Mouse (Mus musculus): ENCODE measurements around the gene Lrba. TPM values are rescaled to one million over a fixed set of nuclear protein-coding genes. Genes with fewer than 3 reads are reported as not detected.

Gene Lrba
- total RNA-seq, 1 experiment from 2014 or later = 33.8 TPM

GRCm38 (mm10) chr3:86774566-86775443 lies 550.3 kb downstream of the Lrba start:
- ATAC-seq (replicated peaks; ENCODE audit: low read depth, poor library complexity, severe bottlenecking) = peak; percentile 92

GRCm38 (mm10) chr3:86775444-86775828 lies 551.0 kb downstream of the Lrba start:
- no peak for ATAC-seq (replicated peaks; ENCODE audit: low read depth, poor library complexity, severe bottlenecking)

DNA sequence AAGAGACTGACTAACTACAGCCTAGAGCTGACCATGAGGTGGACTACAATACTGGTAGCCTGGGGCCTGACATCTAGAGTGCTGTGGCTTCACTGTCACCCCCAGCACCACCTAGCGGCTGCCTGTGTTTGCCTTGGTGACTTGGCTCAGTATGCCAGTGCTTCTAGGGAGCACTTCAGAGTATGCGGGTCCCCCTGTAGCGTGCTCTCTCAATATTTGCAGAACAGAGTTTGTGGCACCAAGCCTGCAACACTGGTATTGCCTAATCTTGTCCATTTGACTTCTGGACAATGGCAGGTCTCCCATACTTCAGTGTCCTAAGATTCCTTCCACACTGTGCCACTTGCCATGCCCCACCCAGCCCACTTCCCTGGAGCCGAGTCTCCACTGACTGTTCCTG lies 555.2 kb downstream of the Lrba start:
- ATAC-seq (replicated peaks; ENCODE audit: low read depth, poor library complexity, severe bottlenecking) = no peak

- ATAC-seq (replicated peaks; ENCODE audit: low read depth, poor library complexity, severe bottlenecking) = no peak
These were observed 559.6 kb downstream of the Lrba start for GRCm38 (mm10) chr3:86784051-86784450.

GRCm38 (mm10) chr3:86784930-86785329 lies 560.5 kb downstream of the Lrba start:
- no peak for ATAC-seq (replicated peaks; ENCODE audit: low read depth, poor library complexity, severe bottlenecking)

DNA sequence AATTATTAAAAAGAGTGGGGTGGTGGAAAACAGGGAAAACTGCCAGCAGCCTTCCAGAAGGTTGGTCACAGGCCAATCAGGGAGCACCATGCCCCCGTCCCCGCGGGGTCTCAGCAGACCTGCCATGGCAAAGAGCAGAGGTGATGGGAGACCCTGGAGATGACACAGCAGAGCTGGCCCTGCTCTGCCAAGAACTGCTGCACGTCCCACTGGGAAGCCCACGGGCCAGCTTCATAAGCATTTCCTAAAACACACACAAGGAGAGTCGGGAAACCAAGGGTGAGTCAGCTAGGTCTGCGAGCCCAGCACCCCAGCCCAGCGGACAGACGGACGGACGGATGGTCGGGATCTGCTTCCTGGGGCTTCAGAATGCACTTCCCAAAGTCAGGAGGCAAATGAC lies 561.8 kb downstream of the Lrba start:
- no peak for ATAC-seq (replicated peaks; ENCODE audit: low read depth, poor library complexity, severe bottlenecking)

GRCm38 (mm10) chr3:86786845-86787351 lies 562.4 kb downstream of the Lrba start:
- ATAC-seq (replicated peaks; ENCODE audit: low read depth, poor library complexity, severe bottlenecking) = no peak

DNA sequence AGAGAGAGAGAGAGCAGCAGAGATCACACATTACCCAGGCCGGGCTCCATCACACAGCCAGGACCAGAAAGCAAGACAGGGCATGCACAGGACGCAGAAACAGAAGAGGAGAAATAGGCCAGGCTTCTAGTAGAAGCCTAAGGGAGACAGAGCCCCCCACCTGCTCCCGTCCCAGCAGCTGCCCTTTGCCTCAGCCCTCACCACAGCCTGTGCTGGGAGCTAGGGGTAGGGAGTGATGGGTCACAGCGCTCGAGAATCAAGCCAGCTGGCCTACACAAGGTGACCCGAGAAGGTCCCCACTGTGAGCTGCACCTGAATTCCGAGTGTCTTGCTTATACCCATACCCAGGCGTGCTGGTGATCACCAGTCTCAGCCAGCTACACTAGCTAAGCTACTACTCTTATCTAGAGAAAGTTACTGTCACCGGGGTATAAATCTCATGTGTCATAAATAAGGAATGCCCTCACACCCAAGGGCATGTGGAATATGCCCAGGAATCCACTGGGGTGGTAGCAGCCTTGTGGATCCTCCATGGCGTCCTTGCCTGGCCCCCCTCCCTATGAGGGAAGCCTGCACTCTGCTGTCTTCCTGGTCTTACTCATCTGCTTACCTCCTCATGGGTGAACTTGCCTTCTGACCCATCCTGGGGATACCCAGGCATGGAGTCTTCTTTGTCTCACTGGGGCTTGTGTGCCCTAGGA lies 563.1 kb downstream of the Lrba start:
- no peak for ATAC-seq (replicated peaks; ENCODE audit: low read depth, poor library complexity, severe bottlenecking)

- peak; percentile 78 for ATAC-seq (replicated peaks; ENCODE audit: low read depth, poor library complexity, severe bottlenecking)
These were observed 564.2 kb downstream of the Lrba start for GRCm38 (mm10) chr3:86788711-86789110.

- ATAC-seq (replicated peaks; ENCODE audit: low read depth, poor library complexity, severe bottlenecking) = no peak
These were observed 565.3 kb downstream of the Lrba start for GRCm38 (mm10) chr3:86789752-86790151.

DNA sequence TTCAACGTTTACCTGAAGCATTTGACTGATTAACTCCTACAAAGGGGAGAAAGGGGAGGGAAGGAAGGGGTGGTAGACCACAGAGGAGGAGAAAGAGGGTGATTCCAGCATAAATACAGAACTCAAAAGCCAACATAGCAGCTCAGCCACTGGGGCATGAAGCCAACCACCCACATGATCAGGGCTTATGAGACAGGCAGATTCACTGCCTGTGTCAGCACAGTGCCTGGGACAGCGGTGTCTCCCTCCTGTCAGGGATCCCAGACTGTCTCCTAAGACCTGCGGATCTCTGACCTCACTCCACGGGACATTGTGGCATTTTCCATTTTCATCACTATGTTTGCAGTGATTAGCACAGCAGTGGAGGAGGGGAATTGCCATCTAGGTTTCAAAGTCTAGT lies 568.8 kb downstream of the Lrba start:
- ATAC-seq (replicated peaks; ENCODE audit: low read depth, poor library complexity, severe bottlenecking) = no peak

DNA sequence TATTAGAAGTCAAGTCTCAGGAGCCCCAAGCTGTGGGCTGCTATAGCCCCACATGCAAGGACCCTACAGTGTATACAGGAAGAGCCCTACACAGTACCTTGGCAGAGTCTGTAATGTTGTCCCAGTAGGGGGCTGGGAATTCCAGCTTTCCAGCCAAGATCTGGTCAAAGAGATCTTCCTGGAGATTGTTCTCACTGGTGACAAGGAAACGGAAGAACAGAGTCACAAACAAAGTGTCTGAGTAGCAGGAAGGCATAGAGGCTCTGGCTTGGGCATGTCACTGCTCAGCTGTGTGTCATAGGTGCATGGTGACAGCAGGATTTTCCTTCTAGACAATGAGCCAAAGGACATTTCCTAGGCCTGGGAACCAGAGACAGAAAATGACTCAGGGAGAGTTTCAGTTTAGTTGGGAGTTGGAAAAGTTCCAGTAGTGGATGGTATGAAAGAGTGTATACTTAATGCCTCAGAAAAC lies 569.3 kb downstream of the Lrba start:
- ATAC-seq (replicated peaks; ENCODE audit: low read depth, poor library complexity, severe bottlenecking) = no peak

DNA sequence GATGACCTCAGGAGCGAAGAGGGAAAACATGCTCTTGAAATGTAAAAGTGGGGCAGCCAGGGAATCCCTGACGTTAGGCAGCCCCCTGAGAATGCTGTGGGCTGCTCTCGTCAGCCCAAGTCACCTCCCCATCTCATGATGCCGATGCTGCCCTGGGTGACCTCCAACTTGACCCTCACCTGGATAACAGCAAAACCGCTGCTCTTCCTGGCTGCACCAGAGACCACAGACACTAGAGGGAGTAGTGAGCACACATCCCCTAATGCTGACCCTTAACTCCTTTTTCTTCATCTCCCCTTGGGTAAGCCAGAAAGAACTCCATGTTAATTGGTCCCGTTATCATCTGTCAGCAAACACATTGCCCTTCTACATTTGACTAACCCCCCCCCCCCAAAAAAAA lies 572.2 kb downstream of the Lrba start:
- peak; percentile 58 for ATAC-seq (replicated peaks; ENCODE audit: low read depth, poor library complexity, severe bottlenecking)

GRCm38 (mm10) chr3:86797871-86798460 lies 573.5 kb downstream of the Lrba start:
- ATAC-seq (replicated peaks; ENCODE audit: low read depth, poor library complexity, severe bottlenecking) = no peak

GRCm38 (mm10) chr3:86799041-86799440 lies 574.6 kb downstream of the Lrba start:
- ATAC-seq (replicated peaks; ENCODE audit: low read depth, poor library complexity, severe bottlenecking) = peak; percentile 71

- no peak for ATAC-seq (replicated peaks; ENCODE audit: low read depth, poor library complexity, severe bottlenecking)
These were observed 576.4 kb downstream of the Lrba start for GRCm38 (mm10) chr3:86800841-86801240.

DNA sequence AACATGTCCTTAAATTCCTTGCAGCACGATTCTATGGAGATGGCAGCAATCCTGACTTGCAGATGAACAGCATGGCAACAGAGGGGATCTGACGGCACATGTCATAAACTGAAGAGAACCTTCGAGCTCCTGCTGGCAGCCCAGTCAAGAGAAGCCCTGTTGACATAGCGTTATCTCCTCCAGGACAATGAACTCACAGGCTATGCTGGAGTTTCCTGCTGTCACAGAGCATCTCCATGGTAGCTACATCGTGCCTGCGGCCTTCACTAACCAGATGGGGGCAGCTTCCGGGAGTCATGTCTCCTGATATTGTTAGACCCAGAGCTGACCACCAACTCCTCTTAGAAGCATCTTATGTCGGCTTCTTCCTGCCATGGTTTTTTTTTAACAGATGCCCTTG lies 578.3 kb downstream of the Lrba start:
- no peak for ATAC-seq (replicated peaks; ENCODE audit: low read depth, poor library complexity, severe bottlenecking)

- ATAC-seq (replicated peaks; ENCODE audit: low read depth, poor library complexity, severe bottlenecking) = no peak
These were observed 579.8 kb downstream of the Lrba start for GRCm38 (mm10) chr3:86804265-86804664.

DNA sequence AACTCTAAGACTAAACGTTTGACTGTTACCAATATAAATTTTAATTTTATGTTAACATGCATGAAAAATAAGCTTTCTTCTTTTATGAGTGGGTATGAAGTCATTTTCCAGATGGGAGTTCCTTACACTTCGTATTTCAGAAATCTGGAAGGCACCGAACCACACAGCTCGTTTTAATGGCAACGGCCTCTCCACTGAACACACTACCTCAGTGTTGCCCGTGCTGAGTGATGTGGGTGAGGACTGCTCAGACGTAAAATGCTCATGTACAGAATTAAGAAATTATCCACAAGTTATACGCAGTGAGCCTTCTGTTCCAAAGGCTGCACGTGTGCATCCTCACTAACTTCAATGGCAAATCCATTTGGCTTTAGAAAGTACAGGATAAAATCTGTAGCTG lies 582.4 kb downstream of the Lrba start:
- ATAC-seq (replicated peaks; ENCODE audit: low read depth, poor library complexity, severe bottlenecking) = no peak

DNA sequence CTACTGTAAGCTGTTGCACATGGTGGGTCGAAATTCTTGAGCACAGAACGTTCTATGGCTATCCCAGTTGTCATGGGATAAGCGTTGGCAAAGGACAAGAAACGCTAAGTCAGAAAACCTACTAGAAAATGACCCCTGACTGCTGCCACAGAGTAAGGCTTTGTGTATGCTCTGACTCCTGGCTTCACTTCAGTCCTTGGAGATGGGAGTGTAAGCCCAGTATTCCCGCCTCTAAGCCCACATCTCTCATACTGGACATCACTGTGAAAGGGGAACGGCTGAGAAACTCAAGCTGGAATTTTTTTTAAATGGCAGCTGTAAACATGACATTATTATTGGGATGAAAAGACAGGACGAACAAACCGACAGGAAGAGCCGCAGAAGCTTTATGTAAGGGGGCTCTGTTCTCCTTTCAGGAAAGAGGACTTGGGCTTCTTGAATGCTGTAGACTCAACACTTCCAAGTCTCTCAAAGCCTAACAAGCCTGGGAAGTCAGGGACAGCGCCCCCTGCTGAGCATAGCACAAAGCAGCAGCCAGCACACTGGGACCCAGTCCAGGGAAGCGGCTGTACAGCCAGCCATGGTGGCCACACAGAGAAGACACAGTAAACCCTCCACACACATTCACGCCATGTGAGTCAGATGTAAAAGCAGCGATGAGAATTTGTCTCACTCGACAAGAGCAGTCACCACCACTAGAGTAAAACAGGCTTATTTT lies 583.4 kb downstream of the Lrba start:
- ATAC-seq (replicated peaks; ENCODE audit: low read depth, poor library complexity, severe bottlenecking) = peak; percentile 60; the same call in 1 of the 2 replicates
